Mouse (Mus musculus): ENCODE results near the gene Tada3.

DNA sequence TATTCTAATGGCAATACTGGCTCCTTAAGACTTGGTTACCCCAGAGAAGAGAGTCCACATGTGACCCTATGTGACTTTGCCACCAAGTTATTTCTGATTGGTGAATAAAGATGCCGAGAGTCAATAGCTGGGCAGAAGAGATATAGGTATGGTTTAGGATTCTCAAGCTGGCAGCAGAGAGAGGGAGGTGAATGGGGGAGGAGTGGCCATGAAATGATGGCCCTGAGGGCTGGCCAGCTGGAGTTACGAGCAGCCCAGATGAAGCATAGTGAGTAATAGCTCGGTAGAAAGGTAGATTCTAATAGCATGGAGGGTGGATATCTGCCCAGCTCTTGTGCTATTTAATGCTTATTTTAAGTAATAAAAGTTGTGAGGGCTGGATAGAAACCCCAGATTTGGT, 24.9 kb downstream of the Tada3 start:
- no peak for TF ChIP-seq GATA1 (IDR thresholded peaks at IDR 0.05; ENCODE audit: borderline replicate concordance, low read length)
- no peak for TF ChIP-seq CTCF (IDR thresholded peaks at IDR 0.05; ENCODE audit: low read depth, low read length)
- no peak for TF ChIP-seq POLR2AphosphoS5 (IDR thresholded peaks at IDR 0.05; ENCODE audit: insufficient replicate concordance, low read depth, low read length)
